Mouse (Mus musculus): ENCODE measurements around the gene Ap2a2. TPM values are rescaled to one million over a fixed set of nuclear protein-coding genes. Genes with fewer than 3 reads are reported as not detected.
"Not testable (repeated sequence)": the region's sequence is repeated elsewhere in the genome, so short reads cannot be mapped to it uniquely, and the experiment has no call there.

Ap2a2 gene
- total RNA-seq, 2 experiments from 2014 or later, result 51.7 to 56.6 TPM

DNA sequence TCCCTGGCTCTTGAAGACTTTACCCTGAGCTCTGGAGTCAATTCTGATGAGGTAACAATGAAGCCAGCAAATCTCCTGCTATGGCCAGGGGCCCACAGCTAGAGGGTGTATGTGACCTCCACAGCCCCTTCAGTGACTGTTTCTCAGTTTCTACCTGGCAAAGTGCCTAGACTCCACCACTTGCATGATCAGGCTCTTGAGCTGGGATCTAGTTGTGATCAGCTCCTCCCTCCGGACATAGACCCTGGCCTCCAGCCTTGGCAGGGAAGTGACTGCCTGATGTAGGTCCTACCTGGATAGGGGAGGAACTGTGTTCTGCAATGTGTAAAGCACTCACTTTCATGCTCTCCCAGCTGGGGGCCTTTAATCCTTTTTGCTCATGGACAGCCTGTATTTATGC lies 98.4 kb downstream of the Ap2a2 start:
- no peak for DNase-seq (ENCODE audit: low spot score)

DNA sequence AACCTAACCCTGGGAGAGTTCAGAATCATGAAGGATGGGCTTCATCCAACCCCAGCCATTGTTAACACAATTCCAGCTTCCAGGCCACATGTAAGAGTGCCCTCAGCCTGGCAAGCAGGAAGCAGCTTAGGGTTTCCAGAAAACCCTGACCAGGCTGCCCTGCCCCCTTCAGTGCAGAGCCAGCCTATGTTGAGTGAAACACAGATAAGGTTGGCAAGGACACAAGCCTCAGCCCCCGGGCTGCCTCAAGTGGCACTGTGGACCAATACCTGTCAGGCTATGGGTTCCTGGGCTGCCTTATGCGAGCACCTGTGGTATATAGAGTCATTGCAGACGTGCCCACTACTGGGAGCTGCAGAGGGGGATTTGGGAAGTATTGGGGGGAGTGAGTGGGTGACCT lies 99.5 kb downstream of the Ap2a2 start:
- DNase-seq (ENCODE audit: low spot score), result no peak

DNA sequence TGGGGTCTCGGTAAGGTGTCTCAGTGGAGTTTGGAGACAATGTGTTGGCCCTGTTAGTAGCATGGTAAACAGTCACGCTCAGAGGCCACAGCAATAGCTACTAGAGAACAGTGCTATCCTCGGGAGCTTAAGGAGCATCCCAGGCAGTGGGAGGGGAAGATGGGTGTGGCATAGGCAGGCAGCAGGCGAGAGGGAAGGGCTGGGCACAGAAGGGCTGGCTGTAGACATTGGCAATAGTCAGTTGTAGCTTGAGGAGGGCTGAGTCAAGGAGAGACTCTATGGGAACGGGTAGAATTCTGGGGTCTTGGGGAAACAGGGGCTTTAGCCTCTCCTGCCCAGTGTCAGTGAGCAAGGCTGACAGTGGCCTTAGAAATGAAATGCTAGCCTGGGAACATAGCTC lies 100.2 kb downstream of the Ap2a2 start:
- no peak for DNase-seq (ENCODE audit: low spot score)

DNA sequence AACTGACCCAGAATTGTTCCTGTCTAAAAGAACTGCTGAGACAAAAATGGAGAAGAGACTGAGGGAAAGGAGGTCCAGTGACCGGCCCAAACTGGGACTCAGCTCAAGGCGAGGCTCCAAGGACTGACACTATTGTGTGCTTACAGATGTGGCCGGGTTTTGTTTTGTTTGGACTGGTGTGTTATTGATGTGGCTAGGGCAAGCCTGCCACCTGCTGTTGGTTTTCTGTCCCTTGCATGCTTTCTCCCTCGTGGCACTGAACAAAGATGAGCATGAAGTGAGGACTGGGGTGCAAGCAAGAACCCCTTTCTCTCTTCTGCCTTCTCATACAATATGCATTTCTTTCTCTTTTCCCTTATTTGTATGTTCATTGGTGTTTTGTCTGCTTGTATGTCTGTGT lies 104.2 kb downstream of the Ap2a2 start:
- peak; percentile 24 for DNase-seq (ENCODE audit: low spot score)

DNA sequence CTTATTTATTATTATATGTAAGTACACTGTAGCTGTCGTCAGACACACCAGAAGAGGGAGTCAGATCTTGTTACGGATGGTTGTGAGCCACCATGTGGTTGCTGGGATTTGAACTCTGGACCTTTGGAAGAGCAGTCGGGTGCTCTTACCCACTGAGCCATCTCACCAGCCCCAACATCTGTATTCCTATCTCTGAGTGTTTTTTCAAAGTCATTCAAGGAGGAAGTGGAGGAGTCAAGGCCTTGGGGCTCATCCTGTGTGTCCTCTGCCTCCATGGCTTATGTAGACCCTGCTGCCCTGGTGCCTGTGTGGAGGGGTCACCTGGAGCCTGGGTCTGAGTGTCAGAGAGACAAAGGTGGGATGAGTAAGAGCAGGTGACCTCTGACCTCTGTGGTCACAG lies 107.1 kb downstream of the Ap2a2 start:
- not testable (repeated sequence) for DNase-seq (ENCODE audit: low spot score)

DNA sequence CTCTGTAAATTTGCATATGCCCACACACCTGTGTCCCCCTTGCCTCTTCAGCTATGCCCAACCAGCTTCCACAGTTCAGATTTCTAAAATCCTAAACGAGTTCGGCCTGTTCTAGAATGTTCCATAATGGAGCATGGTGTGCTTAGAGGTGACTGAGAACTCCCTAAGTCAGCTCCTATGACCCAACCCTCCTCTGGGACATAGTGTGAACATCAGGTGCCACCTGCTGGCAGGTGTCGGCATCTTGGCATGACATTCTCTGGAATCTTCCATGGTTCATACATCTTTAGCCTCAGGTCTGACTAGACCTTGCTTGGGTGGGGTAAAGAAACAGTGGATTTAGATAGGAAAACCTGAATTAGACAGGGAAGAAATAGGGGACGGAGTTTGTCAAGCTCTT lies 109.0 kb downstream of the Ap2a2 start:
- no peak for DNase-seq (ENCODE audit: low spot score)

DNA sequence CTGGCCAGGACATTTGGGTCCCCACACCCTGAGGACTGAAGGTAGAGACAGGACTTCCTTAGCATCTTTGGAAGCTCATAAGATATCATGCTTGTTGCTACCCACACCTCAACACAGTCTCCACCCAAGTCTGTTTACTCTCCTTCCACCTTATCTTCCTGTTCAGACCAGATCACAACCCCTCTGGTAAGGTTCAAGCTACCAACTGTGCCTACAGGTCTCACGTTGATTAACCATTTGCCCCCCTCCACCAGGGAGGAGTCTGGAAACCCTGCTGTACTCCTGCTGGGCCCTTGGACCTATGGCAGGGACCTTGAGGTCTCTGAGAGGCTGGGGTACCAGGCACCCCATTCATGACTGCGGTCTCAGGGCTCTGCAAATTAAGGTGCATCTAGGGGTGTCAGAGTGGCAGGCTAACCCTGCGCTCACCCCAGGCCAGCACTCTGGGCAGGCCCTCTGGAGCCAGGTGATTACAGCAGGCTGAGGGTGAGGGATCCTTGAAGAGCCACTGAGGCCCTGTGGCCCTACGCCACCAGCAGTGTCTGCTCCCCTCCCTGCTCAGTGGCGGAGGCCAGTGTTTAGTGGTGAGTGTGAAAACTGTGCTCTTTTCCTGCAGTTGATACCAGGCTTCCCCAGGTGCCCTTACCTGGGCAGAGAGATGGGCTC lies 109.8 kb downstream of the Ap2a2 start:
- no peak for DNase-seq (ENCODE audit: low spot score)

DNA sequence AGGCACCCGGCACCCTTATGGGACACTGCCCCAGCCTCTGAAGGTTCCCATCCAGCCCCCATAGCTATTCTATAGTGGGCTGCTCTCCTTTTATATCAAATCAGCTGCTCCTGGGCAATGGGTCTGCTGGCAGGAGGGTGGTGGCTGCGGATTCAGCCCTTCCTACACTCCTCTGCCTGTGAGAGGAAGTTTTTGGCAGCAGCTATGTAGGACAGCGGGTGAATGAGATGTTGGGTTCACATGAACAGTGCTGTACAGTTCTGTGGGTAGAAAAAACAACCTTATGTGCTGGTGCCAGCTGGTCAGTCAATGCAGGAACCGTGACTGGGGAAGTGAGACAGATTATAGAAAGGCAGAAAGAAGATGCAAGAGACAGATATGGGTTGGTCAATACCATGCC lies 116.9 kb downstream of the Ap2a2 start:
- DNase-seq (ENCODE audit: low spot score), result no peak

Small RNA genes within 50 kb of the gene (microRNA-seq; reads per million reads assigned to microRNA genes)
- gene Mir7063, result not detected

Other genes starting within 250 kb of the Ap2a2 start
- gene Deaf1, start 234.5 kb upstream of the Ap2a2 start, total RNA-seq (2021), result 10 to 100 TPM in 1 of 2 experiments, 1 to 10 TPM in 1; 8.9 to 13.2 TPM
- 10 to 100 TPM; 13.7 to 13.9 TPM for gene Tmem80, start 234.4 kb upstream of the Ap2a2 start, total RNA-seq (2021)
- gene Eps8l2, start 223.3 kb upstream of the Ap2a2 start, total RNA-seq (2021), result 1 to 10 TPM; 1.1 to 2.3 TPM
- gene Taldo1, start 170.0 kb upstream of the Ap2a2 start, total RNA-seq (2021), result 10 to 100 TPM; 84.5 to 85.6 TPM
- gene Gatd1, start 148.0 kb upstream of the Ap2a2 start, total RNA-seq (2021), result 1 to 10 TPM; 6.6 to 7.5 TPM
- under 1 TPM; 0.39 to 0.47 TPM for gene Cend1, start 132.7 kb upstream of the Ap2a2 start, total RNA-seq (2021)
- 10 to 100 TPM; 18.2 to 21.3 TPM for gene Slc25a22, start 124.3 kb upstream of the Ap2a2 start, total RNA-seq (2021)
- gene Pidd1, start 118.1 kb upstream of the Ap2a2 start, total RNA-seq (2021), result under 1 TPM; 0.09 to 0.14 TPM
- 100 to 1,000 TPM; 526 to 630 TPM for gene Rplp2, start 114.8 kb upstream of the Ap2a2 start, total RNA-seq (2021)
- 100 to 1,000 TPM; 288 to 309 TPM for gene Pnpla2, start 107.0 kb upstream of the Ap2a2 start, total RNA-seq (2021)
- 1 to 10 TPM; 7.2 to 8.9 TPM for gene Cracr2b, start 101.1 kb upstream of the Ap2a2 start, total RNA-seq (2021)
- 10 to 100 TPM; 82.6 to 90.7 TPM for gene Cd151, start 94.8 kb upstream of the Ap2a2 start, total RNA-seq (2021)
- gene Polr2l, start 87.0 kb upstream of the Ap2a2 start, total RNA-seq (2021), result 10 to 100 TPM; 62.0 to 64.3 TPM
- 1 to 10 TPM; 6.6 to 7.1 TPM for gene Tspan4, start 86.9 kb upstream of the Ap2a2 start, total RNA-seq (2021)
- 10 to 100 TPM; 11.2 to 13.1 TPM for gene Chid1, start 22.3 kb upstream of the Ap2a2 start, total RNA-seq (2021)
- not detected for gene Muc6, start 93.1 kb downstream of the Ap2a2 start, total RNA-seq (2021)
- not detected for gene Muc2, start 128.2 kb downstream of the Ap2a2 start, total RNA-seq (2021)
- not detected for gene Muc5ac, start 226.8 kb downstream of the Ap2a2 start, total RNA-seq (2021)

All from gastrocnemius, adult 18-20 months (tissue).